Mouse (Mus musculus) hindbrain, embryonic 10.5 days (tissue): ENCODE measurements around the gene Phyhipl. TPM values are rescaled to one million over a fixed set of nuclear protein-coding genes. Genes with fewer than 3 reads are reported as not detected.

Source experiments
- DNase-seq: peaks from one replicate; pipeline ENCODE4 v3.0.0-alpha.2; 2017; ENCODE audit warnings: low spot score
- H3K27ac ChIP-seq: fragments of 300-500 bp; sonication (generic); 2 replicates; pipeline ENCODE4 v1.5.1; 2016; ENCODE audit warnings: mild to moderate bottlenecking, moderate library complexity
- H3K27me3 ChIP-seq: fragments of 300-500 bp; sonication (generic); 2 replicates; pipeline ENCODE4 v1.6.1; 2016; ENCODE audit warnings: mild to moderate bottlenecking; ENCODE audit not compliant: poor library complexity, insufficient read depth, severe bottlenecking
- H3K36me3 ChIP-seq: fragments of 300-500 bp; sonication (generic); 2 replicates; pipeline ENCODE4 v1.6.1; 2016; ENCODE audit warnings: mild to moderate bottlenecking, moderate library complexity
- H3K4me1 ChIP-seq: fragments of 300-500 bp; sonication (generic); replicated peaks from 2 replicates; pipeline ENCODE4 v1.6.1; 2016; ENCODE audit warnings: mild to moderate bottlenecking
- H3K4me3 ChIP-seq: fragments of 300-500 bp; sonication (generic); 2 replicates; pipeline ENCODE4 v1.5.1; 2016; ENCODE audit warnings: mild to moderate bottlenecking, moderate library complexity
- H3K9me3 ChIP-seq: fragments of 300-500 bp; sonication (generic); 2 replicates; pipeline ENCODE4 v1.6.1; 2016; ENCODE audit warnings: mild to moderate bottlenecking, moderate library complexity
- WGBS: fragments of 180-500 bp; shearing (Covaris S2); methylation state at CpG from one replicate; pipeline ENCODE4 v1.1.7; 2016; 5-methylcytosine and 5-hydroxymethylcytosine counted together
- polyA plus RNA-seq: library from polyadenylated mRNA; unstranded; fragments of >200 nt; fragmentation: Nextera tagmentation; extraction: Ambion mirVana; gene quantifications from 2 replicates; pipeline ENCODE4 v1.2.1, GENCODE M21; 2016

Phyhipl gene
- polyA plus RNA-seq, 1 experiment from 2014 or later: 111 TPM

GRCm38 (mm10) chr10:70540456-70541195 lies 115.1 kb downstream of the Phyhipl start:
- H3K27me3 ChIP-seq: no peaks in the 10 kb centered on the region
- H3K36me3 ChIP-seq: peaks cover 64% of the 10 kb centered on the region
- H3K4me3 ChIP-seq: no peak overlapping the region
- H3K9me3 ChIP-seq: no peaks in the 10 kb centered on the region
- 85% methylated on average over 9 of the region's 9 CpGs for WGBS
- DNase-seq: peak; percentile 10
- H3K4me1 ChIP-seq: no peaks in the 10 kb centered on the region
- no peak overlapping the region for H3K27ac ChIP-seq

DNA sequence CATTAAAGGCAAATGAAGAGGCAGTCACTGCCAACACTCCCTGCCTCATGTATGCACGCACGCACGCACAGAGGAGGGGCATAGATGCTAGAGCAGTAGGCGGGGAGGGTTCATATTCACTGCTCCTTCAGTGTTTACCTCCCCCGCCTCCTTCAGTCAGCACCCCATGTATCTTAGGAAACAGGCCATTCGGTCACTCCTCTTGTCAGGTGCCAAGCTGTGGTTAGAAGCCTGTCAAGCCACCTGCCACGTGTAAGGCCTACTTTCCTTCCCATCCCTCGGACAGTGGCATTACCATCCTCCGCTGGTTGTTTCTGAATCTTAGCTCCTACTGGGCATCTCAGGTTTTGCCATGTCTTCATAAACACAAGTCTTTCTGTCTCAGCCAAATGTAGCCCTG lies 116.5 kb downstream of the Phyhipl start:
- DNase-seq: no peak
- 91% methylated on average over 9 of the region's 9 CpGs for WGBS
- no peaks in the 10 kb centered on the region for H3K9me3 ChIP-seq
- no peaks in the 10 kb centered on the region for H3K4me1 ChIP-seq
- H3K27ac ChIP-seq: no peak overlapping the region
- H3K4me3 ChIP-seq: no peak overlapping the region
- peaks cover 64% of the 10 kb centered on the region for H3K36me3 ChIP-seq
- H3K27me3 ChIP-seq: no peaks in the 10 kb centered on the region

GRCm38 (mm10) chr10:70537694-70538093 lies 118.1 kb downstream of the Phyhipl start:
- Histone ChIP-seq H3K27me3 (no peaks in the 10 kb centered on the region), H3K36me3 (peaks cover 55% of the 10 kb centered on the region), H3K27ac (no peak overlapping the region), H3K4me3 (no peak overlapping the region), H3K4me1 (no peaks in the 10 kb centered on the region), H3K9me3 (no peaks in the 10 kb centered on the region)
- no peak for DNase-seq
- WGBS: 92% methylated on average over 10 of the region's 10 CpGs

DNA sequence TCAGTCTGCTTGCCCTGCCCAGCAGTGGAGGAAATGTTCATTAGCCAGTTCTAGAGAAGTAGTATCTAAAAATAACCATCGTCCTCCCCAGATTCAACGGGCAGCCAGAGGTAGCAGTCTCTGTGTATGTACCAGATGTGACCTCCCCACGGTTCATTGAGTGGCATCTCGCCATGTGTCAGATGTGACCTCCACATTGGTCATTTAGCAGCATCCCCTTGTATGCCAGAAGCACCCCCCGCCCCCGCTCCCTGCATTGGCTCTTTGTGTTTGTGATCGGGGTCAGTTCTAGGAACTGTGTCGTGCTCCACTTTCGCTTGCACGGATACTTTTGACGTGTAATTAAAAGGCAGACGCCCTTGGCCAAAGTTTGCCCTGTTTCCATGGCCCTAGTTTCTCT lies 120.4 kb downstream of the Phyhipl start:
- Histone ChIP-seq H3K27ac (no peak overlapping the region), H3K4me3 (no peak overlapping the region), H3K4me1 (no peaks in the 10 kb centered on the region), H3K36me3 (peaks cover 52% of the 10 kb centered on the region), H3K9me3 (no peaks in the 10 kb centered on the region), H3K27me3 (no peaks in the 10 kb centered on the region)
- WGBS: 84% methylated on average over 12 of the region's 12 CpGs
- DNase-seq: no peak

GRCm38 (mm10) chr10:70534571-70534970 lies 121.2 kb downstream of the Phyhipl start:
- H3K4me1 ChIP-seq: no peaks in the 10 kb centered on the region
- 96% methylated on average over 10 of the region's 10 CpGs for WGBS
- H3K27ac ChIP-seq: no peak overlapping the region
- no peak overlapping the region for H3K4me3 ChIP-seq
- no peaks in the 10 kb centered on the region for H3K9me3 ChIP-seq
- no peak for DNase-seq
- H3K36me3 ChIP-seq: peaks cover 52% of the 10 kb centered on the region
- no peaks in the 10 kb centered on the region for H3K27me3 ChIP-seq

DNA sequence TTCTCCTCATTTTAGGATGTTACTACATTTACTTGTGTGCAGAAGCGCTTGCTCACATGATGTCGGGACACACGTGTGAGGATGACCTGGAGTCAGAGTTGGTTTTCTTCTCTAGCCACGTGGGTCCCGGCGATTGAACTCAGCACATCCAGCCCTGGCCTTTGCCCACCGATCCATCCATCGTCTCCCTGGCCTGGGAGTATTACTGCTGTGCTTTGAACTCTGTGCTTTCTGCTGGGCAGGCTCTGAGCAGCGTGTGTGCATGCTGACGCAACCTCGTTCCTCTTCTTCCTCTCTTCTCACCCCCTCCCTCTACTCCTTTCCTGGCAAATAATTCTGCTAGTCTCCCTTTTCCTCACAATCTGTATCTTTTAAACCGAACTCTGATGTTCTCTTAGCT lies 121.8 kb downstream of the Phyhipl start:
- DNase-seq: no peak
- Histone ChIP-seq H3K9me3 (no peaks in the 10 kb centered on the region), H3K27me3 (no peaks in the 10 kb centered on the region), H3K27ac (no peak overlapping the region), H3K4me1 (no peaks in the 10 kb centered on the region), H3K36me3 (peaks cover 46% of the 10 kb centered on the region), H3K4me3 (no peak overlapping the region)
- 88% methylated on average over 12 of the region's 12 CpGs for WGBS

- Histone ChIP-seq H3K27ac (no peak overlapping the region), H3K4me1 (no peaks in the 10 kb centered on the region), H3K27me3 (no peaks in the 10 kb centered on the region), H3K4me3 (no peak overlapping the region), H3K36me3 (peaks cover 40% of the 10 kb centered on the region), H3K9me3 (no peaks in the 10 kb centered on the region)
- no peak for DNase-seq
- WGBS: 71% methylated on average over 8 of the region's 8 CpGs
These were observed 122.4 kb downstream of the Phyhipl start for GRCm38 (mm10) chr10:70533301-70533781.

GRCm38 (mm10) chr10:70532249-70532648 lies 123.5 kb downstream of the Phyhipl start:
- Histone ChIP-seq H3K4me3 (no peak overlapping the region), H3K36me3 (peaks cover 29% of the 10 kb centered on the region), H3K9me3 (no peaks in the 10 kb centered on the region), H3K27me3 (no peaks in the 10 kb centered on the region), H3K4me1 (no peaks in the 10 kb centered on the region), H3K27ac (no peak overlapping the region)
- no peak for DNase-seq
- WGBS: 91% methylated on average over 9 of the region's 9 CpGs

- H3K4me1 ChIP-seq: no peaks in the 10 kb centered on the region
- no peak overlapping the region for H3K27ac ChIP-seq
- 93% methylated on average over 12 of the region's 12 CpGs for WGBS
- peaks cover 16% of the 10 kb centered on the region for H3K36me3 ChIP-seq
- no peaks in the 10 kb centered on the region for H3K27me3 ChIP-seq
- no peaks in the 10 kb centered on the region for H3K9me3 ChIP-seq
- no peak overlapping the region for H3K4me3 ChIP-seq
- DNase-seq: no peak
These were observed 125.5 kb downstream of the Phyhipl start for GRCm38 (mm10) chr10:70530185-70530823.

DNA sequence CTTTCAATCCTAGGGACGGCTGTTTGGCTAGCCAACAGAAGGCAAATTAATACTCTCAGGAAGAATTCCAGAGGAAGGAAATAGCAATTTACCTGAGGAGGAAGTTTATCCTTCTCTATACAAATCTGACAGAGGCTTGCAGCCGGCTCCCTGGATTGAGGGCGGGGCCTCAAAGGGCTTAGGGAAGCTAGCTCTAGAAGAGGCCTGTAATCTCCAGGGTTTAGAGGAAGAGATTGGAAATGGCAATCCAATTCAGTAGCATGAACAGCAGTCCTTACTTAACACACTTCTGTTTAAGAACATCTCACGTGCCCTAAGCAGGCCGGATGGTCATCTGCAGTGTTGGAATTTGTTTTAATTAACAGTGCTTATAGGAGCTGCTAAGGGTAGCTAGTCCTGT lies 134.4 kb downstream of the Phyhipl start:
- Histone ChIP-seq H3K27me3 (peaks cover 11% of the 10 kb centered on the region; the same call in 1 of the 2 replicates), H3K4me1 (peaks cover 29% of the 10 kb centered on the region), H3K27ac (no peak overlapping the region), H3K4me3 (peak overlapping the region; percentile 57), H3K36me3 (peaks cover 15% of the 10 kb centered on the region), H3K9me3 (no peaks in the 10 kb centered on the region)
- DNase-seq: no peak
- WGBS: 28% methylated on average over 5 of the region's 5 CpGs

GRCm38 (mm10) chr10:70520143-70521131 lies 135.3 kb downstream of the Phyhipl start:
- Histone ChIP-seq H3K27me3 (peaks cover 11% of the 10 kb centered on the region; the same call in 1 of the 2 replicates), H3K9me3 (no peaks in the 10 kb centered on the region), H3K4me1 (peaks cover 29% of the 10 kb centered on the region), H3K4me3 (peak overlapping the region; percentile 57), H3K36me3 (peaks cover 11% of the 10 kb centered on the region), H3K27ac (peak overlapping the region; percentile 85)
- peak; percentile 73 for DNase-seq
- under 1% methylated on average over 38 of the region's 38 CpGs for whole genome bisulfite sequencing

GRCm38 (mm10) chr10:70519640-70520099 lies 136.1 kb downstream of the Phyhipl start:
- 7% methylated on average over 14 of the region's 14 CpGs for WGBS
- Histone ChIP-seq H3K9me3 (no peaks in the 10 kb centered on the region), H3K27ac (peak overlapping the region; percentile 85), H3K36me3 (peaks cover 10% of the 10 kb centered on the region; the same call in 1 of the 2 replicates), H3K27me3 (peaks cover 11% of the 10 kb centered on the region; the same call in 1 of the 2 replicates), H3K4me1 (peaks cover 29% of the 10 kb centered on the region), H3K4me3 (peak overlapping the region; percentile 57)
- DNase-seq: no peak
